Mouse (Mus musculus): ENCODE measurements at regions not wholly inside any gene's neighbourhood (a gene's known extent, or its start where the extent isn't known, plus 50 kb on each side); places are given as distances from the start of the nearest gene placed in this dataset.

- H3K4me1 ChIP-seq (ENCODE audit: control insufficient read depth, insufficient read depth, low read length) = no peaks in the 10 kb centered on the region
- H3K4me2 ChIP-seq (ENCODE audit: low read length) = no peak overlapping the region
These were observed 136.4 kb upstream of the Rap2b start for GRCm38 (mm10) chr3:61225054-61225453.

GRCm38 (mm10) chr3:61241380-61241779 lies 120.1 kb upstream of the Rap2b start:
- H3K4me3 ChIP-seq (replicated peaks; ENCODE audit: low read depth, low read length) = no peak overlapping the region
- DNase-seq (no peak), ATAC-seq (ENCODE audit: low FRiP score, low TSS enrichment) (no peak)
- H3K9me3 ChIP-seq (ENCODE audit: control insufficient read depth, low read length) = no peaks in the 10 kb centered on the region
- H3K36me3 ChIP-seq (ENCODE audit: control insufficient read depth, insufficient read depth, low read length) = no peaks in the 10 kb centered on the region
- no peaks in the 10 kb centered on the region for H3K27me3 ChIP-seq (ENCODE audit: control insufficient read depth, insufficient read depth, low read length)
- no peak overlapping the region for H3K4me2 ChIP-seq (ENCODE audit: low read length)
- 86% methylated on average over 5 of the region's 5 CpGs for WGBS
- no peak overlapping the region for H3K9ac ChIP-seq (replicated peaks; ENCODE audit: low read length)
- no peak overlapping the region for H3K27ac ChIP-seq (replicated peaks; ENCODE audit: low read depth, low read length)
- H3K4me1 ChIP-seq (ENCODE audit: control insufficient read depth, insufficient read depth, low read length) = no peaks in the 10 kb centered on the region

More at GRCm38 (mm10) chr3:61225054-61225453, 136.4 kb upstream of the Rap2b start:
- Histone ChIP-seq H3K9ac (replicated peaks; ENCODE audit: low read length) (no peak overlapping the region), H3K9me3 (ENCODE audit: control insufficient read depth, low read length) (no peaks in the 10 kb centered on the region), H3K27me3 (ENCODE audit: control insufficient read depth, insufficient read depth, low read length) (no peaks in the 10 kb centered on the region), H3K4me3 (replicated peaks; ENCODE audit: low read depth, low read length) (no peak overlapping the region), H3K27ac (replicated peaks; ENCODE audit: low read depth, low read length) (no peak overlapping the region), H3K36me3 (ENCODE audit: control insufficient read depth, insufficient read depth, low read length) (no peaks in the 10 kb centered on the region)
- ATAC-seq (ENCODE audit: low FRiP score, low TSS enrichment) = no peak
- DNase-seq = no peak

- Histone ChIP-seq H3K9ac (replicated peaks; ENCODE audit: low read length) (no peak overlapping the region), H3K27ac (replicated peaks; ENCODE audit: low read depth, low read length) (no peak overlapping the region), H3K4me1 (ENCODE audit: control insufficient read depth, insufficient read depth, low read length) (no peaks in the 10 kb centered on the region), H3K4me3 (replicated peaks; ENCODE audit: low read depth, low read length) (no peak overlapping the region), H3K9me3 (ENCODE audit: control insufficient read depth, low read length) (no peaks in the 10 kb centered on the region), H3K27me3 (ENCODE audit: control insufficient read depth, insufficient read depth, low read length) (no peaks in the 10 kb centered on the region), H3K36me3 (ENCODE audit: control insufficient read depth, insufficient read depth, low read length) (no peaks in the 10 kb centered on the region), H3K4me2 (ENCODE audit: low read length) (no peak overlapping the region)
- 21% methylated on average over 6 of the region's 6 CpGs for WGBS
- DNase-seq (peak; percentile 86), ATAC-seq (ENCODE audit: low FRiP score, low TSS enrichment) (peak; percentile 64; the same call in 1 of the 2 replicates)
These were observed 117.4 kb upstream of the Rap2b start for GRCm38 (mm10) chr3:61243876-61244527.

GRCm38 (mm10) chr3:61246429-61246828 lies 115.0 kb upstream of the Rap2b start:
- Histone ChIP-seq H3K4me2 (ENCODE audit: low read length) (no peak overlapping the region), H3K9ac (replicated peaks; ENCODE audit: low read length) (no peak overlapping the region), H3K36me3 (ENCODE audit: control insufficient read depth, insufficient read depth, low read length) (no peaks in the 10 kb centered on the region), H3K4me3 (replicated peaks; ENCODE audit: low read depth, low read length) (no peak overlapping the region), H3K9me3 (ENCODE audit: control insufficient read depth, low read length) (no peaks in the 10 kb centered on the region), H3K27me3 (ENCODE audit: control insufficient read depth, insufficient read depth, low read length) (no peaks in the 10 kb centered on the region), H3K4me1 (ENCODE audit: control insufficient read depth, insufficient read depth, low read length) (no peaks in the 10 kb centered on the region), H3K27ac (replicated peaks; ENCODE audit: low read depth, low read length) (no peak overlapping the region)
- DNase-seq (no peak), ATAC-seq (ENCODE audit: low FRiP score, low TSS enrichment) (no peak)
- WGBS = 76% methylated on average over 4 of the region's 4 CpGs

- WGBS = 80% methylated on average over 1 of the region's 1 CpGs
- Histone ChIP-seq H3K4me3 (replicated peaks; ENCODE audit: low read depth, low read length) (no peak overlapping the region), H3K36me3 (ENCODE audit: control insufficient read depth, insufficient read depth, low read length) (no peaks in the 10 kb centered on the region), H3K4me1 (ENCODE audit: control insufficient read depth, insufficient read depth, low read length) (no peaks in the 10 kb centered on the region), H3K27ac (replicated peaks; ENCODE audit: low read depth, low read length) (no peak overlapping the region), H3K4me2 (ENCODE audit: low read length) (no peak overlapping the region), H3K9ac (replicated peaks; ENCODE audit: low read length) (no peak overlapping the region), H3K27me3 (ENCODE audit: control insufficient read depth, insufficient read depth, low read length) (no peaks in the 10 kb centered on the region), H3K9me3 (ENCODE audit: control insufficient read depth, low read length) (no peaks in the 10 kb centered on the region)
- ATAC-seq (ENCODE audit: low FRiP score, low TSS enrichment) (no peak), DNase-seq (no peak)
These were observed 114.1 kb upstream of the Rap2b start for GRCm38 (mm10) chr3:61247344-61247743.

- peak; percentile 18 for DNase-seq
These were observed 106.2 kb upstream of the Rap2b start for GRCm38 (mm10) chr3:61255232-61255631.

GRCm38 (mm10) chr3:61255643-61256042 lies 105.8 kb upstream of the Rap2b start:
- Histone ChIP-seq H3K9me3 (ENCODE audit: control insufficient read depth, low read length) (no peaks in the 10 kb centered on the region), H3K4me2 (ENCODE audit: low read length) (no peak overlapping the region), H3K4me1 (ENCODE audit: control insufficient read depth, insufficient read depth, low read length) (no peaks in the 10 kb centered on the region), H3K27ac (replicated peaks; ENCODE audit: low read depth, low read length) (no peak overlapping the region), H3K4me3 (replicated peaks; ENCODE audit: low read depth, low read length) (no peak overlapping the region), H3K27me3 (ENCODE audit: control insufficient read depth, insufficient read depth, low read length) (no peaks in the 10 kb centered on the region), H3K9ac (replicated peaks; ENCODE audit: low read length) (no peak overlapping the region), H3K36me3 (ENCODE audit: control insufficient read depth, insufficient read depth, low read length) (no peaks in the 10 kb centered on the region)
- WGBS = 72% methylated on average over 2 of the region's 2 CpGs
- DNase-seq = no peak
- ATAC-seq (ENCODE audit: low FRiP score, low TSS enrichment) = no peak

More at GRCm38 (mm10) chr3:61255232-61255631, 106.2 kb upstream of the Rap2b start:
- no peak overlapping the region for H3K9ac ChIP-seq (replicated peaks; ENCODE audit: low read length)
- 43% methylated on average over 4 of the region's 4 CpGs for WGBS
- H3K4me3 ChIP-seq (replicated peaks; ENCODE audit: low read depth, low read length) = no peak overlapping the region
- no peak overlapping the region for H3K4me2 ChIP-seq (ENCODE audit: low read length)
- H3K27me3 ChIP-seq (ENCODE audit: control insufficient read depth, insufficient read depth, low read length) = no peaks in the 10 kb centered on the region
- no peaks in the 10 kb centered on the region for H3K36me3 ChIP-seq (ENCODE audit: control insufficient read depth, insufficient read depth, low read length)
- no peaks in the 10 kb centered on the region for H3K9me3 ChIP-seq (ENCODE audit: control insufficient read depth, low read length)
- no peak overlapping the region for H3K27ac ChIP-seq (replicated peaks; ENCODE audit: low read depth, low read length)
- H3K4me1 ChIP-seq (ENCODE audit: control insufficient read depth, insufficient read depth, low read length) = no peaks in the 10 kb centered on the region
- ATAC-seq (ENCODE audit: low FRiP score, low TSS enrichment) = no peak

- Histone ChIP-seq H3K9ac (replicated peaks; ENCODE audit: low read length) (no peak overlapping the region), H3K27ac (replicated peaks; ENCODE audit: low read depth, low read length) (no peak overlapping the region), H3K36me3 (ENCODE audit: control insufficient read depth, insufficient read depth, low read length) (no peaks in the 10 kb centered on the region), H3K27me3 (ENCODE audit: control insufficient read depth, insufficient read depth, low read length) (no peaks in the 10 kb centered on the region), H3K9me3 (ENCODE audit: control insufficient read depth, low read length) (no peaks in the 10 kb centered on the region), H3K4me3 (replicated peaks; ENCODE audit: low read depth, low read length) (no peak overlapping the region), H3K4me2 (ENCODE audit: low read length) (no peak overlapping the region), H3K4me1 (ENCODE audit: control insufficient read depth, insufficient read depth, low read length) (no peaks in the 10 kb centered on the region)
- ATAC-seq (ENCODE audit: low FRiP score, low TSS enrichment) (0 out of 2 replicates have a peak, but pooled peaks have one; percentile 46), DNase-seq (peak; percentile 80)
- WGBS = 79% methylated on average over 5 of the region's 5 CpGs
These were observed 92.7 kb upstream of the Rap2b start for GRCm38 (mm10) chr3:61268453-61269335.

Measured in midbrain, embryonic 14.5 days (tissue).